Mouse (Mus musculus): ENCODE results near the gene Zfp988. TPM values are rescaled to one million over a fixed set of nuclear protein-coding genes. Genes with fewer than 3 reads are reported as not detected.
"Not testable (repeated sequence)": the region's sequence is repeated elsewhere in the genome, so short reads cannot be mapped to it uniquely, and the experiment has no call there.

Gene Zfp988
- polyA plus RNA-seq, 1 experiment from 2014 or later = 0.32 TPM

DNA sequence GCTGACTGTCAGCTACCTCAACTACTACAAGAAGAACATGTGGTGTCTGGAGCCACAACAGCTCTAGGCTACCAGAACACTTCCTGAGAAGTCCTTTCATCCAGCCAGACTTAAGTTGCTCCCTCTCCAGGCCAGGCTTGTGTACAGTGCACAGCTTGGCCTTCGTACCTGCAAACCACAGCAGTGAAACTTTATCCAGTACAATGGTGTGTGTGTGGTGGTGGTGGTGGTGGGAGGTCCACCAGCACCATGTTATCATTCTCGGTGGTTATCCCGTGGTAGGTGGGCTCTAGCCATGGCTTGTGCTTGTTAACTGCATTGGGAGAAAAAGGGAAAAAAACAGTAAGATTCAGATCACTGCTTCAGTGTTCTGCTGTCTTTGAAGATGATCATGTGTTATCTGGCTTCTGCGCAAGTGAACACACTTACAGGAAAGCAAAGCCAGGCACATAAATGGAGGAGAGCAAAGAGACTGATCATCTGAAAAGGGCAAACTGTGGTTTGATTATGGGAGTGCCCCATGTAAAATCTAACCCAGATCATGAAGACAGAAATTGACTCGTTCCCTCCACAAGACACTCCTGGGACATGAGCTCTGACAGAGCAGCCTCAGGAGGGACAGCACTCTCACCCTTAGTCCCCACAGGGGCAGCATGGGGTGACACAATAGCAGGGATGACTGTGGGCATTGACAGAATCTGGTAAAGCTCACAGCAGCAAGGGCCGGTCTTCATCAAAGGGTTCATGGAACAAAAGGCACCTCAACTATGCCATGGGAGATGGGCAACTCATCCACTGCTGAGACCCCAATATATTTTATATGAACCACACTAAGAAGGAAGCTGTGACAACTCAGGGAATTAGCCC, 37.8 kb downstream of the Zfp988 start:
- H3K4me2 ChIP-seq; H3K4me1 ChIP-seq (ENCODE audit: insufficient read depth); DNase-seq; H3K9ac ChIP-seq; H3K4me3 ChIP-seq (ENCODE audit: low read depth, low read length); H3K36me3 ChIP-seq (ENCODE audit: insufficient read depth); H3K27ac ChIP-seq (ENCODE audit: low read depth); H3K27me3 ChIP-seq (ENCODE audit: insufficient read depth, low read length): not testable (repeated sequence)
- peaks cover 41% of the 10 kb centered on the region for H3K9me3 ChIP-seq (ENCODE audit: low read depth, low read length)
- peak; percentile 71 for ATAC-seq (ENCODE audit: insufficient read depth)
- 78% methylated on average over 6 of the region's 6 CpGs for WGBS

DNA sequence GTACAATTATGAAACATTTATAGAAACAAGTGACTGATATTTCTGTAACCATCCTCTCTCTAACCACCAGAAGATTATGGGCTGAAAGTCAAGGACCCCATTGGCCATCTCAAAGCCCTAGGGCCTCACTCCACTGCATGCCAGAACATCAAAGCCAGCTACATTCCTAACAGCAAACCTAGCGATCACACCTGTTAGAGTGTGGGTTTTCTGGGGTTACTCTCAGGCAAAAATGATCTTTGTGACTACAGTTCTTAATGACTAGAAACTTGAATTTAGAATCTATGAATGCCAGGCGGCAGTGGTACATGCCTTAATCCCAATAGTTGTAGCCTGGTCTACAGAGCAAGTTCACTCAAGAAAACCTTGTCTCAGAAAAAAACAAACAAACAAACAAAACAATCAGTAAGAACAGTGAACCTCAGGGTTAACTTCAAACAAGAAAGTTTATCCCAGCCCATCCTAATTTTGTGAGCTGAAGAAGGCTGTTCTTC, 39.6 kb downstream of the Zfp988 start:
- H3K9me3 ChIP-seq (ENCODE audit: low read depth, low read length) = peaks cover 46% of the 10 kb centered on the region
- not testable (repeated sequence) for H3K4me3 ChIP-seq (ENCODE audit: low read depth, low read length); H3K27ac ChIP-seq (ENCODE audit: low read depth); H3K9ac ChIP-seq; H3K4me2 ChIP-seq; H3K27me3 ChIP-seq (ENCODE audit: insufficient read depth, low read length); DNase-seq; ATAC-seq (ENCODE audit: insufficient read depth); H3K36me3 ChIP-seq (ENCODE audit: insufficient read depth); H3K4me1 ChIP-seq (ENCODE audit: insufficient read depth)
- 82% methylated on average over 2 of the region's 2 CpGs for WGBS

DNA sequence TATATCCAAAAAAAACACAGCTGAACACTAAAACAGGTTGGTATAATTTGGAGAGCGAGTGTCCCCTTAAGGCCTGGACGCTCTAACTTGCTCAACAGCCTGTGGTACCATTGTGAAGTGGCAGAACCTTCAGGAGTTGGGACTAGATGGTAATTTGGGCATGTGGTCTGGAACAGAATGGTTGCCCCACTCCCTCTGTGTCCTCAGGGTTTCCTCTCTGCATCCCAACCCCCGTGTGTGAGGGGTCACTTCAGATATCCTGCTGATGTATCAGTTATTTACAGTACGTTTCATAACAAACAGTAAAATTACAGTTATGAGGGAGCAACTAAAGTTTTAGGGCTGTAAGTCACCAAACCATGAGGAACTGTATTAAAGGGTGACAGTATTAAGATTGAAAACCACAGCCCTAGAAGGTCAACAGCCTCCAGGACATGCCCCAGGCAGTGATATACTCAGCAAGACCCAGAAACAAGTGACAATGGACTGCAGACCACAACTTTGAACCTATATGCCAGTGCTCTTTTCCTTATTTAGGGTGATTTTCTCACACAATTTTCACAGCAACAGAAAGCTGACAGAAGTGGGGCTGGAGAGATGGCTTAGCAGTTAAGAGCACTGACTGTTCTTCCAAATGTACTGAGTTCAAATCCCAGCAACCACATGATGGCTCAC, 41.0 kb downstream of the Zfp988 start:
- H3K9me3 ChIP-seq (ENCODE audit: low read depth, low read length) = peaks cover 55% of the 10 kb centered on the region
- not testable (repeated sequence) for H3K4me1 ChIP-seq (ENCODE audit: insufficient read depth); DNase-seq; H3K4me3 ChIP-seq (ENCODE audit: low read depth, low read length); H3K27ac ChIP-seq (ENCODE audit: low read depth); ATAC-seq (ENCODE audit: insufficient read depth); H3K4me2 ChIP-seq; H3K9ac ChIP-seq; H3K27me3 ChIP-seq (ENCODE audit: insufficient read depth, low read length); H3K36me3 ChIP-seq (ENCODE audit: insufficient read depth)
- WGBS = 61% methylated on average over 4 of the region's 4 CpGs

DNA sequence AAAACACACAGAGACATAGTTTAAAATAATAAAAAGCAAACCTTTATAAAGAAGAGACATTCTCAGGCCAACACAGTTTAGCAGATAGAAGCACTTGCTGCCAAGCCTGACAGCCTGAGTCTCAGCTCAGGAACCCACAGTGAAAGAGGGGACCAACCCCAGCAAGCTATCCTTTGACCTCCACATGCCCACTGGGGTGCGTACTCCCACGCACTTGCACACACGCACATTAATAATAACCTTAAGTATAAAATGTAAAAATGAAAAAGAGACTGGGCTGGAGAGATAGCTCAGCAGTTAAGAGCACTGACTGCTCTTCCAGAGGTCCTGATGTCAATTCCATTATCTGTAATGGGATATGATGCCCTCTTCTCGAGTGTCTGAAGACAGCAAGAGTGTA, 41.8 kb downstream of the Zfp988 start:
- DNase-seq; H3K36me3 ChIP-seq (ENCODE audit: insufficient read depth); H3K9ac ChIP-seq; H3K4me1 ChIP-seq (ENCODE audit: insufficient read depth); H3K4me2 ChIP-seq; H3K4me3 ChIP-seq (ENCODE audit: low read depth, low read length); ATAC-seq (ENCODE audit: insufficient read depth); H3K27ac ChIP-seq (ENCODE audit: low read depth); H3K27me3 ChIP-seq (ENCODE audit: insufficient read depth, low read length): not testable (repeated sequence)
- peaks cover 55% of the 10 kb centered on the region for H3K9me3 ChIP-seq (ENCODE audit: low read depth, low read length)
- WGBS = 61% methylated on average over 4 of the region's 4 CpGs

DNA sequence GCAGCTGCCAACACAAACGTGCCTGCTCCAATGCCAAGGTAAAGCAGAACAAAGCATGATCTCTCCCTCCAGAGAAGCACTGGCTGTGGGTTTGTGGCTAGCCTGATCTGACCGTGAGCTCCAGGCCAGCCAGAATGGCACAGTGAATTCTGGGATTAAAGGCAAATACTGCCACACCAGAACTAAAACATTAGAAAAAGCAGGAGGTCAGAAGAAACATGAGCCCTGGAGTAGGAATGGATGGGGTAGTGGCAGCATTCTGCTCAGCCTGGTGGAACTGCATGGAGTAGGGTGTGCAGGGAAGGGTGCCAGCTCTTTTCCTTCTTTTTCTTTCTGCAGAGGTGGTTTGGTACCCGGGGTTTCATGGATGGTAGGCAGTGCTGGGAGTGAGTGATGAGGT, 42.4 kb downstream of the Zfp988 start:
- not testable (repeated sequence) for ATAC-seq (ENCODE audit: insufficient read depth)
- WGBS = 68% methylated on average over 1 of the region's 3 CpGs
- H3K9me3 ChIP-seq (ENCODE audit: low read depth, low read length) = peaks cover 54% of the 10 kb centered on the region

DNA sequence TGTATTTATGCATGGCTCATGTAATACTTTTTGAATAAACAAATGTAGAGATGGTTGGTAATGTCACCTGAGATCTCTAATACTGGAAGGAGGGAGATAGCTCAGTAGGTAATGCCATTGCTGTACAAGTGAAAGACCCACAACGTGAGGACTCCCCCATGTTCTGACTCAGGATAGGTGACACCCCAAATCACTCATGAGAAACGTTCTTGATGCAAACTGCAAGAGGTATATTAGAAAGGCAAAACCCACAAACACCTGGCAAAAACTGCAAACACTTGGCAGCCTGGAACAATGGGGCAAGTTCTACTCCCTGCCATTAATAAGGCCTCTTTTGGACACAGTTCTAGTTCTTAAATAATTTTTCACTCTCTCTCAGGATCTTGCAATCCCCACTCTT, 42.9 kb downstream of the Zfp988 start:
- WGBS = 75% methylated on average over 2 of the region's 2 CpGs
- H3K4me2 ChIP-seq; H3K36me3 ChIP-seq (ENCODE audit: insufficient read depth); DNase-seq; H3K4me3 ChIP-seq (ENCODE audit: low read depth, low read length); ATAC-seq (ENCODE audit: insufficient read depth); H3K4me1 ChIP-seq (ENCODE audit: insufficient read depth); H3K27me3 ChIP-seq (ENCODE audit: insufficient read depth, low read length); H3K27ac ChIP-seq (ENCODE audit: low read depth); H3K9ac ChIP-seq: not testable (repeated sequence)
- H3K9me3 ChIP-seq (ENCODE audit: low read depth, low read length) = peaks cover 49% of the 10 kb centered on the region

More for the DNA sequence above, 42.4 kb downstream of the Zfp988 start:
- H3K27ac ChIP-seq (ENCODE audit: low read depth); H3K27me3 ChIP-seq (ENCODE audit: insufficient read depth, low read length); DNase-seq; H3K4me2 ChIP-seq; H3K4me1 ChIP-seq (ENCODE audit: insufficient read depth); H3K4me3 ChIP-seq (ENCODE audit: low read depth, low read length); H3K9ac ChIP-seq; H3K36me3 ChIP-seq (ENCODE audit: insufficient read depth): not testable (repeated sequence)

DNA sequence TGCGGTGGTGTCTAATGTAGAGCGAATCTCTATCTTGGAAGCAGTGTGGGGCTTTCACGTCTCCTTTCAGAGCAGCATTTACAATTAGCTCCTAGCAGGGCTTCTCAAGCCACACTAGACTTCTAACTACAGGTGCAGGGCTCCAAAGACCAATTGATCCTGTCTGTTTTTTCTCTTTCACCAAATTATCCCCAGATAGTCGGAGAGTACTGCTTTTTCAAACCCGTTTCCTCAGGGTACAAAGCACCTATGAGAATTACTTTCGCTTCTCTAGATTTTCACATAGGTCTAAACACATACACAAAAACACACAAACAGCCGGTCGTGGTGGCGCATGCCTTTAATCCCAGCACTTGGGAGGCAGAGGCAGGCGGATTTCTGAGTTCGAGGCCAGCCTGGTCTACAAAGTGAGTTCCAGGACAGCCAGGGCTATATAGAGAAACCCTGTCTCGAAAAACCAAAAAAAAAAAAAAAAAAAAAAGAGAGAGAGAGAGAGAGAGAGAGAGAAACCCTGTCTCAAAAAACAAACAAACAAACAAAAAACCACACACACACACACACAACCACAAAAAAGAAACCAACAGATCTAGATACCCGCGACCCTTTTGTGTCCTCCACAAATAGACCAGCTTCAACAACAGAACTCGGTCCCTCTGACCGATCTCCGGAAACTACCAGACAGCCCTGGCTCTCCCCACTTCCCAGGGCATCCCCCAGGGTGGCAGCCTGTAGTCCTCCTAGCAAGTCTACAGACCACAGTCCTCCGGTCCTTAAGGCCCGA, 43.6 kb downstream of the Zfp988 start:
- H3K4me2 ChIP-seq; H3K27ac ChIP-seq (ENCODE audit: low read depth); H3K4me1 ChIP-seq (ENCODE audit: insufficient read depth); H3K27me3 ChIP-seq (ENCODE audit: insufficient read depth, low read length); H3K4me3 ChIP-seq (ENCODE audit: low read depth, low read length); H3K9ac ChIP-seq; H3K36me3 ChIP-seq (ENCODE audit: insufficient read depth); ATAC-seq (ENCODE audit: insufficient read depth); DNase-seq: not testable (repeated sequence)
- H3K9me3 ChIP-seq (ENCODE audit: low read depth, low read length) = peaks cover 44% of the 10 kb centered on the region
- 87% methylated on average over 18 of the region's 19 CpGs for WGBS

- H3K27ac ChIP-seq (ENCODE audit: low read depth); ATAC-seq (ENCODE audit: insufficient read depth); H3K4me3 ChIP-seq (ENCODE audit: low read depth, low read length); DNase-seq; H3K27me3 ChIP-seq (ENCODE audit: insufficient read depth, low read length); H3K4me2 ChIP-seq; H3K4me1 ChIP-seq (ENCODE audit: insufficient read depth); H3K9ac ChIP-seq; H3K36me3 ChIP-seq (ENCODE audit: insufficient read depth): not testable (repeated sequence)
- 83% methylated on average over 9 of the region's 9 CpGs for WGBS
- H3K9me3 ChIP-seq (ENCODE audit: low read depth, low read length) = peaks cover 47% of the 10 kb centered on the region
These were observed 44.4 kb downstream of the Zfp988 start for GRCm38 (mm10) chr4:147349687-147350415.

DNA sequence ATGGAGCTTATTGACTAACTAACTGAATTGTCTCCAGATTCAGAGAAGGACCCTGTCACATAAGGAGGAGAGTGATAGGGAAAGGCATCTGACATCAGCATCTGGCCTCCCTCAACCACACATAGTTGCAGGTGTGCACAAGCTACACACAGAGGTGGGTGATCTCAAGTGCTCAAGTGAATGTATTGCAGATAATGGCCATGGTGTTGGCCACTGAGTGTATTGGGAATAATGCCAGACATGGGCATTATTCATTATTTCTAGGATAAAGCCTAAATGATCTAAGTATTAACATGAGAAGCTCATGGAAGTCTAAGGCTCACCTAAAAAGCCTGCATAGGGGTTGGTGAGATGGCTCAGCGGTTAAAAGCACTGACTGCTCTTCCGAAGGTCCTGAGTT, 45.1 kb downstream of the Zfp988 start:
- not testable (repeated sequence) for H3K4me3 ChIP-seq (ENCODE audit: low read depth, low read length); H3K27me3 ChIP-seq (ENCODE audit: insufficient read depth, low read length); H3K4me2 ChIP-seq; H3K36me3 ChIP-seq (ENCODE audit: insufficient read depth); H3K9ac ChIP-seq; ATAC-seq (ENCODE audit: insufficient read depth); H3K27ac ChIP-seq (ENCODE audit: low read depth); H3K4me1 ChIP-seq (ENCODE audit: insufficient read depth); DNase-seq
- 82% methylated on average over 2 of the region's 2 CpGs for WGBS
- H3K9me3 ChIP-seq (ENCODE audit: low read depth, low read length) = peaks cover 44% of the 10 kb centered on the region

Data from lung, embryonic 14.5 days (tissue).